Mouse (Mus musculus): ENCODE data around the gene Mtif2.

Gene Mtif2

GRCm38 (mm10) chr11:29549425-29549778, 23.2 kb downstream of the Mtif2 start:
- no peak for DNase-seq (ENCODE audit: low spot score)

DNA sequence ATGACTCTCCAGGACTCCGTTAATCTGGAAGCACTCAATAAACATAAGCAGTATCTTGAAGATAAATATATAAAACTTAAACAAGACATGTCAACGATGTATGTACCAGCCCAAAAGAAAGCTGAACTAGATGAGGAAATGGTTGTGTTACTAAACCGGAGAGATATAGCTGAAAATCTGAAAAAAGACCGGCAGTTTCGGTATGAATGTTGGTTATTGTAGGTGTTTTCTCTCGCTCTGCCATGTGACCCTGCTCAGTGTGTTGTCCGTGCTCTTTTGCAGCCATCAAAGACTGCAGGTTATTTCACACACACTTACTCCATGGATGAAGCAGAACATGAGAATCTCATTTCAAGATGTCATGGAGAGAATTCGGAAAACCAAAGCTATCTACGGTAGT, 34.2 kb downstream of the Mtif2 start:
- DNase-seq (ENCODE audit: low spot score): no peak

DNA sequence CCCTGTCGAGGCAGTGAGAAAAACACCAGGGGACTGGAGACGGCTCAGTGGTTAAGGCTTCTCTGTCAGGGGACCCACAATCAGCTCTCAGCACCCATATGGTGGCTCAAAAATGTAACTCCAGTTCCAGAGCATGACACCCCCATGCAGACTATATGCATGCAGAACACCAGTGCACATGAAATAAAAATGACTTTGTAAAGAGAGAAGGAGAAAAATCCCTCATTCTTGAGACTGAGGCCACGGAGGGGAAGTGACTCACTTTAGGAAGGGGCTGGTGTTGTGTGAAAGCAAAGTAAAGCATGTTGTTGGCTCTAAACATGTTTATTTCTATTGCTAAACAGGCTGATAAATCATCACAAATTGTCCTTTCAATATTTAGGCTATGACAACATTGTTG, 34.8 kb downstream of the Mtif2 start:
- DNase-seq (ENCODE audit: low spot score): no peak

DNA sequence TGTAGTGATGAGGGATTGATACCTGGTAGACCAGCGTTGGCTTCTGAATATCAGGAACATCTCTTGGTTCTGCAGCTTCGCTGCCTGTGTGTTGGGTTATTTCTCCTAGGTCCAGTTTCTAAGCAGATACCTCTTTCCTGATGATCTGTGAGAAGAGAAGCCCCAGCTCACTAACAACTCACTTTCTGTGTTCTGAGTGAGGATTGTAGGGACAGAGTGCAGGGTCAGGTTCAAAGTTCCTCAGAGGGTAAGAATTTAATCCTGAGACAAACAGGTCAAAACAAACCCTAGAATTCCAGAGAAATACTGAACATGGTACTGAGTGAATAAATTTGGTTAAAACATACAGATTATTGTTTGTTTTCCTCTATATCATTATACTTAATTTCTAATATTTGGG, 37.2 kb downstream of the Mtif2 start:
- DNase-seq (ENCODE audit: low spot score): no peak

- no peak for DNase-seq (ENCODE audit: low spot score)
Measured at GRCm38 (mm10) chr11:29571536-29571935, 45.3 kb downstream of the Mtif2 start.

- no peak for DNase-seq (ENCODE audit: low spot score)
Measured at GRCm38 (mm10) chr11:29572656-29573055, 46.4 kb downstream of the Mtif2 start.

- DNase-seq (ENCODE audit: low spot score): no peak
Measured at GRCm38 (mm10) chr11:29579610-29580009, 53.4 kb downstream of the Mtif2 start.

Data from yolk sac, embryonic 10.5 days (tissue).